Mouse (Mus musculus) CD4-positive, CD25-positive, alpha-beta regulatory T cell, adult 2 months (primary cell): ENCODE data around the gene Hist2h3b.
A peak's percentile ranks its signal among the peaks of the same experiment; 100 is the strongest.
"Not testable (repeated sequence)": the region's sequence is repeated elsewhere in the genome, so short reads cannot be mapped to it uniquely, and the experiment has no call there.

Experiments
- DNase-seq: peaks from one replicate; pipeline ENCODE4 v3.0.0-alpha.2; 2012; ENCODE audit warnings: low read depth, low spot score

The Hist2h3b gene

DNA sequence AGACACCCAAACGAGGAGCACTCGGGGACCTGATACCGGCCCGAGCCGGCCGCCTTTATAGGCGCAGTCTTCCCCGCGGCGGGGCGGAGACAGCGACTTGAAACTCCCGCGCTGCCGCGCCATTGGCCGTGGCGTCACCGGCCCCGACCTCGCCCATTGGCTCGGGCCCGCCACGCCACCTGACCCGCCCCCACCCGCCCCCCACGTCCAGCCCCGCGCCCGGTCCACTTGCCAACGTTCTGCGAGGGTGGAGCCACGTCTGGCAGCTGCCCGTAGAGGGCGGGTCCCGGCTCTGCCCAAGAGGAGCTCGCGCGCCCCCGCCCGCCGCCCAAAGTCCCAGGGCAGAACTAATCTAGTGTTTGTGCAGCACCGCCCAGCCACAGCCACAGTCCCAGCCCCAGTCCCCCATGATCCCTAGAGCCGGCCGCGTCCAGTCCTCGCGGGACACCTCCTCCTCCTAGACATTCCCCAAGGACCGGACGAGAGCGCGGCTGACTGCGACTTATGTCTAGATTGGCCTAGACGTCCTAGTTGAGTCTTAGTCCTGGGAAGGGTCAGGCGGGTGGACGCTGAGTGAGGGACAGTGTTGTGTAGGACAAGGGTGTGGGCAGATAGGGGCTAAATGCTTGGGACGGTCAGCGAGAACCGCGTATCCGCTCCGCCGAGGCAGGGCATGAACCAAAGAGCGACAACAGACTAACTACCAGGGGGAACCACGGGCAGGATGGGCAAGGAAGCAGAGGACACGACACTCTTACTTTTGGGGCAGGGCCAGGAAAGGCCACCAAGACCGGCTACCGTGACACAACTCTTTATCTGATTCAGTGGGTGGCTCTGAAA, 29.3 kb upstream of the Hist2h3b start, which contains the start of gene Hist2h3c2:
Hist2h3c2 (minus strand) TSS at position 174 of the 840 bp plus-strand sequence.
- not testable (repeated sequence) for DNase-seq

DNA sequence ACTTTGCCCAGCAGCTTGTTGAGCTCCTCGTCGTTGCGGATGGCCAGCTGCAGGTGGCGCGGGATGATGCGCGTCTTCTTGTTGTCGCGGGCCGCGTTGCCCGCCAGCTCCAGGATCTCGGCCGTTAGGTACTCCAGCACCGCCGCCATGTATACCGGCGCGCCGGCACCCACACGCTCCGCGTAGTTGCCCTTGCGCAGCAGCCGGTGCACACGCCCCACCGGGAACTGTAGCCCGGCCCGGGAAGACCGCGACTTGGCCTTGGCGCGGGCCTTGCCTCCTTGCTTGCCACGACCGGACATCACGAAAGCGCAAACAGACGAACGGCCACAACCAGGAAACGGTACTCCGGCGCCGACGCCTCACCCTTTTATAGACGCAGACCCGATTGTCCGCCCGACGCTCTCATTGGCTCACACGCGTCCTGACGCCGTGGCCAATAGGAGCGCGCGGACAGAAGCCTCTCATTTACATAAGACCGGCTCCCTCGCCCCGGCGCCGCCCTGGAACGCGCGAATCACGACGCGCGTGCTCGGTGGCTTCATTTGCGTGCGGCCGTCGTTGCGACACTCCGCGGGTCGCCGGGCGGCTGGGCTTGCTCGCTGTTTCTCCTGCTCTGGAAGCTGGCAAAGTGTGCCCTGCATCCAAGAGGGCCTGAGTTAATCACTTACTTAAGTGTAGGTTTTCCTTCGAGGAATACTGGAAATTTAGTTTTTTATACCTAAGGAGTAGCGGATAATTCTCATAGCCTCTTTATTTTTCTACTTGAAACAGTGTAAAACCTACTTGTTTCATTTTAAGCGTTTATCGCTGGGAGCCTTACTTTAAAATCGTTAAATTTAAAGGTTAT, 28.3 kb upstream of the Hist2h3b start, which contains the start of gene Hist2h2aa2:
Hist2h2aa2 (minus strand) TSS at position 328 of the 850 bp plus-strand sequence.
- peak; percentile 71 for DNase-seq

DNA sequence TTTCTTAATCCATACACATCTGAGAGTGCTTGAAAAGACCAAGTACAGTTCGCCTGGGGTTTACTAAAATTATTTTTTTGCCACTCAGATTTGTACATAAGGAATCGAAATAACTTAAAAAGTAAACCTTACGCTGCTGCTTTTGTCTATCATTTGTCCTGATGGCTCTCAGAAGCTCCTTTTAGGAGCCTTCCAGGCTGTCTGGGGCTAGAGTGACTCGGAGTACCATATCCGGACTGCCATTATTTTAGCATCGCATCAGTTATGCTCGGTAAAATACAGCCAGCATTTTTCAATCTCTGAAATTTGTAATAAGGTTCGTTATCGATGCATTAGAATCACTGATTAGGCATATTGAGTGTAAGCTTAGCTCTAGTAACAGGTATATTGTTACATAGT, 27.7 kb upstream of the Hist2h3b start:
- no peak for DNase-seq

DNA sequence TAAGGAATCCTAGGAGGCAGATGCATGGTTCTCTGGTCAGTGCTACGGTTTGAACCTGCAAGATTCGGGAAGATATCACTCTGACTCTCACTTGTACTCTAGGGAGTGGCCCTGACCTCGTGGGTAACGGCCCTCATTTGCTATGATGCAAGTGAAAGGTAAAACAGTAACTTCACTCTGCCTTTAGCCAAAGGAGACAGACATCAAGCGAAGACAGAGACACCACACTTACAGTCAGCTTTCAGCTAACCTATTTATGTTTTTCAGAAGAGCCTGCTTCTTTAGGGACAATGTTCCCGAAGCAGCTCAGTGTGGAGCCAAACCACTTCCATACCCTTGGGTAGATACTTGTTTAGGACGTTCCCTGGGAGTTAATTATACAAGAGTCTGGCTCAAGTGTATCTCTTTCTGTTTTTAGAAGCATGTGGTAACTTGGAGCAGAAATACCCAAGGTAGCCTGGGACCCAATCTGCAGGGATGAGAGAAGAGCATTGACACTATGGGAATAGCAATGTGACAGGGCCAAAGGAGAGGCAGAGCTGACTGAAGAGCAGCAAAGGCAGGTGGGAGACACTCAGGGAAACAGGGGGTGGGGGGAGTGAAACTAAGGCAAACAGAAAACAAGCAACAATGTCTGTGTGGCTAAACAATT, 24.4 kb upstream of the Hist2h3b start:
- DNase-seq: no peak

DNA sequence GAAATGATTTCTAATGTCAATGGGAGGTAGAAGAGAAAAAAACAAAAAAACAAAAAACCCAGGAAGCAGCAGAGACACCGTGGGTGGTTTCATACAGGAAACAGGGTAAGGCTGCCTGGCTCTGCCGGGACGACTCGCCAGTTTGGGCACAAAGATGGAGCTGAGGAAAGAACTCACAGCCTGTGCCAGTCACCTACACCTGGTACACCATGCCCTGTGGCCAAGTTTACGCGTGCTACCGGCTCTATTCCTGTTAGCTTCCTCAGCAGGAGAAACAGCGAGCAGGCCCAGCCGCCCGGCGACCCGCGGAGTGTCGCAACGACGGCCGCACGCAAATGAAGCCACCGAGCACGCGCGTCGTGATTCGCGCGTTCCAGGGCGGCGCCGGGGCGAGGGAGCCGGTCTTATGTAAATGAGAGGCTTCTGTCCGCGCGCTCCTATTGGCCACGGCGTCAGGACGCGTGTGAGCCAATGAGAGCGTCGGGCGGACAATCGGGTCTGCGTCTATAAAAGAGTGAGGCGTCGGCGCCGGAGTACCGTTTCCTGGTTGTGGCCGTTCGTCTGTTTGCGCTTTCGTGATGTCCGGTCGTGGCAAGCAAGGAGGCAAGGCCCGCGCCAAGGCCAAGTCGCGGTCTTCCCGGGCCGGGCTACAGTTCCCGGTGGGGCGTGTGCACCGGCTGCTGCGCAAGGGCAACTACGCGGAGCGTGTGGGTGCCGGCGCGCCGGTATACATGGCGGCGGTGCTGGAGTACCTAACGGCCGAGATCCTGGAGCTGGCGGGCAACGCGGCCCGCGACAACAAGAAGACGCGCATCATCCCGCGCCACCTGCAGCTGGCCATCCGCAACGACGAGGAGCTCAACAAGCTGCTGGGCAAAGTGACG, 23.2 kb upstream of the Hist2h3b start, which contains the start of gene Hist2h2aa1:
Hist2h2aa1 (plus strand) TSS at position 495 of the 884 bp plus-strand sequence.
- DNase-seq: peak; percentile 85

DNA sequence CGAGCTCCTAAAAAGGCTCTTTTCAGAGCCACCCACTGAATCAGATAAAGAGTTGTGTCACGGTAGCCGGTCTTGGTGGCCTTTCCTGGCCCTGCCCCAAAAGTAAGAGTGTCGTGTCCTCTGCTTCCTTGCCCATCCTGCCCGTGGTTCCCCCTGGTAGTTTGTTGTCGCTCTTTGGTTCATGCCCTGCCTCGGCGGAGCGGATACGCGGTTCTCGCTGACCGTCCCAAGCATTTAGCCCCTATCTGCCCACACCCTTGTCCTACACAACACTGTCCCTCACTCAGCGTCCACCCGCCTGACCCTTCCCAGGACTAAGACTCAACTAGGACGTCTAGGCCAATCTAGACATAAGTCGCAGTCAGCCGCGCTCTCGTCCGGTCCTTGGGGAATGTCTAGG, 22.4 kb upstream of the Hist2h3b start:
- DNase-seq: not testable (repeated sequence)

DNA sequence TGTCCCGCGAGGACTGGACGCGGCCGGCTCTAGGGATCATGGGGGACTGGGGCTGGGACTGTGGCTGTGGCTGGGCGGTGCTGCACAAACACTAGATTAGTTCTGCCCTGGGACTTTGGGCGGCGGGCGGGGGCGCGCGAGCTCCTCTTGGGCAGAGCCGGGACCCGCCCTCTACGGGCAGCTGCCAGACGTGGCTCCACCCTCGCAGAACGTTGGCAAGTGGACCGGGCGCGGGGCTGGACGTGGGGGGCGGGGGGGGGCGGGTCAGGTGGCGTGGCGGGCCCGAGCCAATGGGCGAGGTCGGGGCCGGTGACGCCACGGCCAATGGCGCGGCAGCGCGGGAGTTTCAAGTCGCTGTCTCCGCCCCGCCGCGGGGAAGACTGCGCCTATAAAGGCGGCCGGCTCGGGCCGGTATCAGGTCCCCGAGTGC, 22.0 kb upstream of the Hist2h3b start, which contains the start of gene Hist2h3c1:
Hist2h3c1 (plus strand) TSS at position 259 of the 430 bp plus-strand sequence.
- not testable (repeated sequence) for DNase-seq

DNA sequence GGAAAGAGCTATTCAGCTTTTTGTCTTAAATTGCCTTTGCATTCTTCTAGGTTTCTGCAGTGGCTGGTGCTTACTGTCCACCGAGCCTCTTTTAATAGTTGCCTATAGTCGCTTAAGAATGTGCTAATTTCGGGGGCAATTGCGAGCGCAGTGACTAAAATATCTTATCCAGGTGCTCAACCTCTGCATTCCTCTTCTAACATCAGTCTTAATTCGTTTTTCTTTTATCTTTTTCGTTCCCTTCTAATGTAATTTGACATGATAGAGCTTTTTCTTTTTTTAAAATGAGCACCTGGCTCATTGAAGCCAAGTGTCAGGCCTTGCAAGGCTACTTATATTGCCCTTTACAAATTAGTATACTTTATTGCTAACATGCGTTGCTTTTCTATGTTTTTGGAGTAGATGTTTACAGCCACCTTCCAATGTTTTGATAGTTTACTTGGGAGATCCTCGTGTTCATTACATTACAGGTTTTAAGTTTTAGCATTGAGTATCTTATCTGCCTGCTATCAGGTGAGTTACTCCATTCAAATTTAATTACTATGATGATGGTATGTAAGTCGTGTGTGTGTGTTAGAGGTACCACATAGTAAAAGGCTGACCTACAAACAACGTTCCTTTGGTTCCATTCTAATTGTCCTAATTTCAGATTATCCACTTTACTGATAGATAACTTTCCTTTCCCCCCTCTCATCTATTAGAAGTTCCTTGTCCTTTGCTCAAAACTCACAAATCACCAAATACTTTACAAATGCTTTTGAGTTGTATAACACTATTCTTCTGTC, 20.9 kb upstream of the Hist2h3b start:
- no peak for DNase-seq

DNA sequence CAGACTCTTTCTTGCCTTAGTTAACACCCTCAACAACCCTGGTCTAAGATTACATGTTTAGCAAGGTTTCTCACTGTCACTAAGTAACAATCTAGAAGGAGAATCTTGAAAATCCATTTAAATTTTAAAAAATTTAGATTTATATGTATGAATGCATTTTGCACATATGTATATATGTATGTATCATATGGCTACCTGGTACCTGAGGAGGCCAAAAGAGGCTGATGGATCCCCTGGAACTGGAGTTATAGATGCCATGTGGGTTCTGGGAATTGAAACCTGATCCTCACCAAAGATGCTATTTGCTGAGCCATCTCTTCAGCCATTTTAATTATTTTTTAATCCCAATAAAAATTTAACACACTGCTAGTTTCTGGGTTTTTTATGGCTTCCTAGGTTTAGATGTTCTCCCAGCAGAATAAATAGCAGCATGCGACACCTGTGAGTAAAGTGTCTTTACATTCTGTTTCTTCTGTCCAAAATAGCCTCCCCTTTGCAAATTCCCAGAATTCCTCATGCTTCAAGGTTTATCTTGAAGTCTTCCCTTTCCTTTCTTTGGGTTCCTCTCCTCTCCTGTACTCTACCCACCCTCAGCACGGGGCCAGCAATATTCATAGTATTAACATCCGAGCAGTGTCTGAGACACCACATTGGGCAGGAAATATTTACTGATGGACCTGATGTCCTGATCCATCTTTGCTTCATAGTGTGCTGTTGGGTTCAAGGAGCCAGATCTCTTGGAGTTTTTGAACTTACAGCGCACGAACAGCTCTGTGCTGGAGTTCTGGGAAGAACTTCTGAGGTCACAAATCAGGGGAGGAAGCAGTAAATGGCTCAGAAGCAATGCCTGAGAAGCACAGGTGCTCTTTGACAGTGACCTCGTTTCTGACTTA, 20.1 kb upstream of the Hist2h3b start:
- DNase-seq: no peak

DNA sequence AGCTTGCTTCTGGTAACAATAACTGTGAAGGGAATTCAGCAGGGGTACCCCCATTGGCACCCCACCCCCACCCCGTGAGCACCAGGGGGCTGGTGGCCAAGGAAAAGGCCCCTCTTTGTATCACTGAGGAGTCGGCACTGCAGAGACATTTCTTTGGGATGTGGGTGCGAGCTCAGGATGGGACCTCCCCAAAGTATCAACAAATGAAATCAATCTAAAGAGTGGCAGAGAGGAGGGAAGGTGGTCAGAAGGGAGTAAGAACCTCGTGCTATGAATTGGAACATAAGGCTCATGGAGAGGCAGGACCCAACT, 19.5 kb upstream of the Hist2h3b start:
- no peak for DNase-seq

DNA sequence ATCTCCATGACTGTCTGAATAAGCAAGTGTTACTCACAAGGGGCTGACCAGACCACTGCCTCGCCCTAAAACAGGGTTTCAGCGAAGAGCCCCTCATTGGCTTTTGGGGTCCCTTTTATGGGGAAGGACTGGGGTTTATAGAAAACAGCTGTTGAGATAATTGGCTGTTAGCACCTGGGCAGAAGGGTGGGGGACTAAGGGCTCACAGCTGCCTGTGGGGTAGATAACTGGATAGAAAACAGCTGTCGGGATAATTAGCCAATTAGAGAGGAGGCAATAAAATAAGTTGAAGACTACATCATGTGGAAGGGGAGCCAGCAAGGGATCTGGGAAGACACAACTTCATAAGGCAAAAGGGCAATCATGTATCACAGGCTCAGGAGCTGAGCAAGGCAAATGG, 17.6 kb upstream of the Hist2h3b start:
- DNase-seq: no peak

DNA sequence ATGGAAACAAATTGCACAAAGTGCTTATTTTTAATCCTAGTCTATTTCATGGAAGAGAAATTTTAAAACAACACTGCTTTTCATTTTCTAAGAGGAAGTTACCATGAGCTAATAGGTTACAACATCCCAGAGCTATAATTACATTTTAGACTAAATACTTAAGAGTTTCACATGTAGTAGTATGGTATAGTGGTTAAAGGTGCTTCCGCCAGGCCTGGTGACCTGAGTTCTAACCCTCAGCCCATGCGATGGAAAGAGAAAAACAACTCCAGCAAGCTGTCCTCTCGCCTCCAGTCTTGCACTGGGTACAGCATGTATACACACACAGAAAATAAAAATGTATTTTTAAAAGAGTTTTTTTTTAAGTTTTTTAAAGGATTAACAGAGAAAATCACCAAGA, 16.7 kb upstream of the Hist2h3b start:
- no peak for DNase-seq

DNA sequence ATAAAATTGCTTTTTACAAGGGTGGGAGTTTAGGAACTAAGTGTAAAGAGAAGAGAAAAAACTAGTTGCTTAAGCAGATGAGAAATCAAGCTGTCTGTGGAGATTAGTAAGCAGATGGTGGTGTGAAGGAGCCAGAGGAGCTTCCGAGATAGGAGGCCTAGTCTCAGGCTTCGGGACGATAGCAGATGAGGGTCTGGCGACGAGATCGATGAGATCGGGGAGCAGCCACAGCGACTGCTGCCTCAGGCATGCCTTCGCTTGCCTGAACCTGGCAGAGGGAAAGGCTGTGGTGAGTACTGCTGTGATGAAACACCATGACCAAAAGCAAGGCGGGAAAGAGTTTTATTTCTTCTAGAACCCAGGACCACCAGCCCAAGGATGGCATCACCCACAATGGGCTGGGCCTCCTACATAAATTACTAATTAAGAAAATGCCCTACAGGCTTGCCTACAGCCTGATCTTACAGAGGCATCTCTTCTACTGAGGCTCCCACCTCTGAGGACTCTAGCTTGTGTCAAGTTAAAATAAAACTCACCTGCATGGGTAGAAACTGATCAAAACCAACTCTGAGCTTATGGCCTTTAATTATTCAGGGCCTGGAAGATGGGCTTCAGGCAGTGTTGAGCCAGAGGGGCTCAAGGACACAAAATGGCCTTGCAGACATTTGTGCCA, 13.6 kb upstream of the Hist2h3b start:
- no peak for DNase-seq

DNA sequence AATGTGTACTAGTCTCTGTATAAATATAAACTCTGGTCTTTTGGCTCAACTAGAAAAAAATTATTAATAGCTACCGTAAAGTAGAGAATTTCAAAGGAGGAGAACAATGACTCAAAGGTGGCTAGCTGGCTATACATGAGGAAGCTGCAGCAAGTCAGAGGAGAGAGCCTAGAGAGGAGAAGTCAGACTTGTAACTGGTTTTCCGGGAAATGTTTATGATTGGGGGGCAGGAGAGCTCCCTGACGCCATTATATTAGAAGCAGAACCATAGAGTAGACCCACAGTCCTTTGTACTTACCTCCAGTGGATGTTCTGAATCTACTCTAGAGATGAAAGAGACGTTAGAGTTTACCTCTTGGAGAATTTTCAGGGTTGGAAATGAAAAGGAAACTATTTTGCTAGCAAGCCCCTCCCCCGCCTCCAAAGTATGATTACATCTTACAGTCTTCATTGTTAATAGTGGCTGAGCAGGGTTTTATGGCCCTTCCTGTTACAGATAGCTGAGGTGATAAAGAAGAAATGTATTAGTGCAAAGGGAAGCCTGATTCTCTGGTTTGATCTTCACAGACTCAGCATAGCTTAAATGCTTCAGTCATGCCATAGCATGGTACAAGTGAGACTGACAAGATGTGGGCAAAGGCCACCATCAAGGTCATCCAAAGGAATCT, 12.4 kb upstream of the Hist2h3b start:
- DNase-seq: no peak

DNA sequence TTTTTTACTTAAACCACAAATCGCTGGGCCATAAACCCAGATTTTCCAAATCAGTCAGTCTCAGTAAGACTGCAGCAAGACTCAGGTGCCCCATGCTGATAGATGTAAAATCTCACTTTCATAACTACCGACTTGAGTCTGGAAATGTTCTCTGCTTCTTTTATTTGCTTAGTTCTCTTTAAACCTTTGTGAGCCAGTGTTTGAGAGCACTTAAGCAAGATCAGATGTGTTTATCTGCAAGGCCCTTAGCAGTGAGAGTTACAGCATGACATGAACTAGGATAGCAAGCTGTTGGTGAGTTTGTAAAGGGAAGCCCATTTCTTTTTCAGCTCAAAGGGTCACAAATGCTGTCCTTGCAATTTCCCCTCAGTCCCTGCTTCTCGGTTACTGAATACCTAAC, 11.3 kb upstream of the Hist2h3b start:
- no peak for DNase-seq

DNA sequence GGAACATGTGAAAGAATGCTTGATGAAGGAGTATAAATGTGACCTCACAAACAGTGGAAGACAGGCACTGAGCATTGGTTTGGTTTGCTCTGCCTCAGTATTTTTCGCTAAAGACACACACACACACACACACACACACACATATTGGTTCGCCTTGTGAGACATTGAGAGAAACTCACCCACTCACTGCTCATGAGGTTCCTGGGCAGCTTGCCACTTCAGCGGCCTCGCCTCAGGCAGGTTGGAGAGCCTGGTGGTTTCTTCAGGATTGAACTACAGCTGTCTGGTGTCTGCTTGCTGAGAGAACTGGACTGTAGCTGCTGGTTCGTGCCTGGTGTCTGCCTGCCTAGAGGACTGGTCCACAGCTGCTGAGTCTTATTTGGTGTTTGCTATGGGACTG, 8.2 kb upstream of the Hist2h3b start:
- DNase-seq: no peak

DNA sequence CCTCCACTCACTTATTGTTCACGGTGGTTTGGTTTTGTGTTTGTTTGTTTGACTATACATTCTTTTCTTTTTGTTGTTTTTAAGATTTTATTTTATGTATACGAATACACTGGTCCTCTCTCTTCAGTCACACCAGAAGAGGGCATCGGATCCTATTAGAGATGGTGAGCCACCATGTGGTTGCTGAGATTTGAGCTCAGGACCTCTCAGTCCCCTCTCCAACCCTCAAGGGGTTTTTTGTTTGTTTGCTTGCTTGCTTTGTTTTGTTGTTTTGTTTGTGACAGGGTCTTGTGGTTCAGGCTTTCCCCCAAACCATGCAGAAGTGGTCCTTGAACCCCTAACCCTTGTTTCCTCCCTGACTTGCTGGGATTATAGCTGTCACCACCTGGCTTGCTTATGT, 6.8 kb upstream of the Hist2h3b start:
- no peak for DNase-seq
